Mouse (Mus musculus): ENCODE data around the gene Kazn. TPM values are rescaled to one million over a fixed set of nuclear protein-coding genes. Genes with fewer than 3 reads are reported as not detected.

The Kazn gene
- polyA plus RNA-seq, 1 experiment from 2014 or later, result 5.8 TPM

GRCm38 (mm10) chr4:142267832-142268231 lies 28.6 kb upstream of the Kazn start:
- H3K36me3 ChIP-seq (ENCODE audit: control insufficient read depth, insufficient read depth), result no peaks in the 10 kb centered on the region
- no peak; the same call in 1 of the 2 replicates for ATAC-seq (replicated peaks; ENCODE audit: extremely low read depth, insufficient read depth, low FRiP score)
- WGBS, result 66% methylated on average over 4 of the region's 4 CpGs

GRCm38 (mm10) chr4:142267348-142267819 lies 28.2 kb upstream of the Kazn start:
- ATAC-seq (replicated peaks; ENCODE audit: extremely low read depth, insufficient read depth, low FRiP score), result no peak
- Histone ChIP-seq H3K4me3 (ENCODE audit: low read length) (no peak overlapping the region), H3K9ac (ENCODE audit: low read length) (no peak overlapping the region), H3K4me2 (ENCODE audit: low read depth, low read length) (no peak overlapping the region), H3K36me3 (ENCODE audit: control insufficient read depth, insufficient read depth) (no peaks in the 10 kb centered on the region), H3K9me3 (replicated peaks; ENCODE audit: control insufficient read depth, low read length) (peaks cover 6% of the 10 kb centered on the region), H3K4me1 (ENCODE audit: control insufficient read depth, insufficient read depth, low read length) (no peaks in the 10 kb centered on the region), H3K27ac (ENCODE audit: low read length) (no peak overlapping the region), H3K27me3 (ENCODE audit: control insufficient read depth, insufficient read depth, low read length) (no peaks in the 10 kb centered on the region)
- 24% methylated on average over 4 of the region's 4 CpGs for WGBS

More at GRCm38 (mm10) chr4:142267832-142268231, 28.6 kb upstream of the Kazn start:
- H3K27me3 ChIP-seq (ENCODE audit: control insufficient read depth, insufficient read depth, low read length), result no peaks in the 10 kb centered on the region
- no peak overlapping the region for H3K27ac ChIP-seq (ENCODE audit: low read length)
- H3K9me3 ChIP-seq (replicated peaks; ENCODE audit: control insufficient read depth, low read length), result peaks cover 6% of the 10 kb centered on the region
- H3K4me1 ChIP-seq (ENCODE audit: control insufficient read depth, insufficient read depth, low read length), result no peaks in the 10 kb centered on the region
- H3K4me3 ChIP-seq (ENCODE audit: low read length), result no peak overlapping the region
- H3K4me2 ChIP-seq (ENCODE audit: low read depth, low read length), result no peak overlapping the region
- H3K9ac ChIP-seq (ENCODE audit: low read length), result no peak overlapping the region

GRCm38 (mm10) chr4:142264335-142264734 lies 25.1 kb upstream of the Kazn start:
- H3K27me3 ChIP-seq (ENCODE audit: control insufficient read depth, insufficient read depth, low read length), result no peaks in the 10 kb centered on the region
- WGBS, result 84% methylated on average over 7 of the region's 7 CpGs
- no peak overlapping the region for H3K9ac ChIP-seq (ENCODE audit: low read length)
- H3K9me3 ChIP-seq (replicated peaks; ENCODE audit: control insufficient read depth, low read length), result peaks cover 6% of the 10 kb centered on the region
- H3K4me2 ChIP-seq (ENCODE audit: low read depth, low read length), result no peak overlapping the region
- H3K36me3 ChIP-seq (ENCODE audit: control insufficient read depth, insufficient read depth), result no peaks in the 10 kb centered on the region
- no peak overlapping the region for H3K4me3 ChIP-seq (ENCODE audit: low read length)
- no peak for ATAC-seq (replicated peaks; ENCODE audit: extremely low read depth, insufficient read depth, low FRiP score)
- H3K27ac ChIP-seq (ENCODE audit: low read length), result no peak overlapping the region
- H3K4me1 ChIP-seq (ENCODE audit: control insufficient read depth, insufficient read depth, low read length), result no peaks in the 10 kb centered on the region

GRCm38 (mm10) chr4:142261725-142262124 lies 22.5 kb upstream of the Kazn start:
- Histone ChIP-seq H3K9ac (ENCODE audit: low read length) (no peak overlapping the region), H3K36me3 (ENCODE audit: control insufficient read depth, insufficient read depth) (no peaks in the 10 kb centered on the region), H3K4me3 (ENCODE audit: low read length) (no peak overlapping the region), H3K27me3 (ENCODE audit: control insufficient read depth, insufficient read depth, low read length) (no peaks in the 10 kb centered on the region), H3K4me1 (ENCODE audit: control insufficient read depth, insufficient read depth, low read length) (no peaks in the 10 kb centered on the region), H3K4me2 (ENCODE audit: low read depth, low read length) (no peak overlapping the region), H3K27ac (ENCODE audit: low read length) (no peak overlapping the region), H3K9me3 (replicated peaks; ENCODE audit: control insufficient read depth, low read length) (no peaks in the 10 kb centered on the region; the same call in 1 of the 2 replicates)
- no peak for ATAC-seq (replicated peaks; ENCODE audit: extremely low read depth, insufficient read depth, low FRiP score)
- WGBS, result 57% methylated on average over 4 of the region's 4 CpGs

GRCm38 (mm10) chr4:142258730-142259129 lies 19.5 kb upstream of the Kazn start:
- no peak for ATAC-seq (replicated peaks; ENCODE audit: extremely low read depth, insufficient read depth, low FRiP score)
- H3K4me2 ChIP-seq (ENCODE audit: low read depth, low read length), result no peak overlapping the region
- H3K4me3 ChIP-seq (ENCODE audit: low read length), result no peak overlapping the region
- no peaks in the 10 kb centered on the region for H3K36me3 ChIP-seq (ENCODE audit: control insufficient read depth, insufficient read depth)
- no peaks in the 10 kb centered on the region for H3K27me3 ChIP-seq (ENCODE audit: control insufficient read depth, insufficient read depth, low read length)
- H3K9me3 ChIP-seq (replicated peaks; ENCODE audit: control insufficient read depth, low read length), result peaks cover 4% of the 10 kb centered on the region; the same call in 1 of the 2 replicates
- H3K27ac ChIP-seq (ENCODE audit: low read length), result no peak overlapping the region
- 88% methylated on average over 10 of the region's 10 CpGs for WGBS
- H3K9ac ChIP-seq (ENCODE audit: low read length), result no peak overlapping the region
- H3K4me1 ChIP-seq (ENCODE audit: control insufficient read depth, insufficient read depth, low read length), result no peaks in the 10 kb centered on the region

- WGBS, result 73% methylated on average over 6 of the region's 6 CpGs
- Histone ChIP-seq H3K9me3 (replicated peaks; ENCODE audit: control insufficient read depth, low read length) (peaks cover 4% of the 10 kb centered on the region; the same call in 1 of the 2 replicates), H3K4me1 (ENCODE audit: control insufficient read depth, insufficient read depth, low read length) (no peaks in the 10 kb centered on the region), H3K36me3 (ENCODE audit: control insufficient read depth, insufficient read depth) (no peaks in the 10 kb centered on the region), H3K27me3 (ENCODE audit: control insufficient read depth, insufficient read depth, low read length) (no peaks in the 10 kb centered on the region), H3K9ac (ENCODE audit: low read length) (no peak overlapping the region), H3K4me2 (ENCODE audit: low read depth, low read length) (no peak overlapping the region), H3K4me3 (ENCODE audit: low read length) (no peak overlapping the region), H3K27ac (ENCODE audit: low read length) (no peak overlapping the region)
- no peak for ATAC-seq (replicated peaks; ENCODE audit: extremely low read depth, insufficient read depth, low FRiP score)
Measured at GRCm38 (mm10) chr4:142254088-142254487, 14.9 kb upstream of the Kazn start.

GRCm38 (mm10) chr4:142251471-142252354 lies 12.5 kb upstream of the Kazn start:
- Histone ChIP-seq H3K9ac (ENCODE audit: low read length) (no peak overlapping the region), H3K27me3 (ENCODE audit: control insufficient read depth, insufficient read depth, low read length) (no peaks in the 10 kb centered on the region), H3K27ac (ENCODE audit: low read length) (no peak overlapping the region), H3K4me3 (ENCODE audit: low read length) (no peak overlapping the region), H3K9me3 (replicated peaks; ENCODE audit: control insufficient read depth, low read length) (peaks cover 4% of the 10 kb centered on the region; the same call in 1 of the 2 replicates), H3K4me2 (ENCODE audit: low read depth, low read length) (no peak overlapping the region), H3K36me3 (ENCODE audit: control insufficient read depth, insufficient read depth) (no peaks in the 10 kb centered on the region), H3K4me1 (ENCODE audit: control insufficient read depth, insufficient read depth, low read length) (no peaks in the 10 kb centered on the region)
- 52% methylated on average over 12 of the region's 12 CpGs for WGBS
- ATAC-seq (replicated peaks; ENCODE audit: extremely low read depth, insufficient read depth, low FRiP score), result no peak

GRCm38 (mm10) chr4:142250054-142250453 lies 10.9 kb upstream of the Kazn start:
- Histone ChIP-seq H3K27me3 (ENCODE audit: control insufficient read depth, insufficient read depth, low read length) (no peaks in the 10 kb centered on the region), H3K4me1 (ENCODE audit: control insufficient read depth, insufficient read depth, low read length) (no peaks in the 10 kb centered on the region), H3K36me3 (ENCODE audit: control insufficient read depth, insufficient read depth) (no peaks in the 10 kb centered on the region), H3K9me3 (replicated peaks; ENCODE audit: control insufficient read depth, low read length) (peaks cover 4% of the 10 kb centered on the region; the same call in 1 of the 2 replicates), H3K4me3 (ENCODE audit: low read length) (no peak overlapping the region), H3K9ac (ENCODE audit: low read length) (no peak overlapping the region), H3K27ac (ENCODE audit: low read length) (no peak overlapping the region), H3K4me2 (ENCODE audit: low read depth, low read length) (no peak overlapping the region)
- no peak for ATAC-seq (replicated peaks; ENCODE audit: extremely low read depth, insufficient read depth, low FRiP score)
- WGBS, result 86% methylated on average over 8 of the region's 8 CpGs

- Histone ChIP-seq H3K27me3 (ENCODE audit: control insufficient read depth, insufficient read depth, low read length) (no peaks in the 10 kb centered on the region), H3K4me3 (ENCODE audit: low read length) (no peak overlapping the region), H3K27ac (ENCODE audit: low read length) (no peak overlapping the region), H3K4me1 (ENCODE audit: control insufficient read depth, insufficient read depth, low read length) (no peaks in the 10 kb centered on the region), H3K36me3 (ENCODE audit: control insufficient read depth, insufficient read depth) (no peaks in the 10 kb centered on the region), H3K4me2 (ENCODE audit: low read depth, low read length) (no peak overlapping the region), H3K9ac (ENCODE audit: low read length) (no peak overlapping the region), H3K9me3 (replicated peaks; ENCODE audit: control insufficient read depth, low read length) (peaks cover 4% of the 10 kb centered on the region; the same call in 1 of the 2 replicates)
- 24% methylated on average over 9 of the region's 9 CpGs for WGBS
- no peak for ATAC-seq (replicated peaks; ENCODE audit: extremely low read depth, insufficient read depth, low FRiP score)
Measured at GRCm38 (mm10) chr4:142249401-142249800, 10.2 kb upstream of the Kazn start.

Measured in heart, embryonic 16.5 days (tissue).